Mouse (Mus musculus) mesoderm, embryonic 11.5 days (tissue): ENCODE measurements around the gene Acvr2b.

ENCODE experiments used
- DNase-seq: peaks from one replicate; pipeline ENCODE4 v3.0.0-alpha.2; 2012; ENCODE audit warnings: low read depth, low spot score

Gene Acvr2b

GRCm38 (mm10) chr9:119407884-119408283 is 6.0 kb downstream of the Acvr2b start:
- DNase-seq: no peak

GRCm38 (mm10) chr9:119408898-119409664 is 7.2 kb downstream of the Acvr2b start:
- no peak for DNase-seq

GRCm38 (mm10) chr9:119409864-119410263 is 7.9 kb downstream of the Acvr2b start:
- no peak for DNase-seq

- no peak for DNase-seq
These were observed 16.1 kb downstream of the Acvr2b start for GRCm38 (mm10) chr9:119418025-119418424.

GRCm38 (mm10) chr9:119419852-119420438 is 18.0 kb downstream of the Acvr2b start:
- DNase-seq: no peak

- peak; percentile 48 for DNase-seq
These were observed 23.5 kb downstream of the Acvr2b start for GRCm38 (mm10) chr9:119425217-119425975.

- no peak for DNase-seq
These were observed 24.1 kb downstream of the Acvr2b start for GRCm38 (mm10) chr9:119425976-119426415.

- no peak for DNase-seq
These were observed 24.6 kb downstream of the Acvr2b start for GRCm38 (mm10) chr9:119426483-119426882.

GRCm38 (mm10) chr9:119430311-119430710 is 28.4 kb downstream of the Acvr2b start:
- DNase-seq: peak; percentile 78

- no peak for DNase-seq
These were observed 33.9 kb downstream of the Acvr2b start for GRCm38 (mm10) chr9:119435855-119436254.

- DNase-seq: no peak
These were observed 36.1 kb downstream of the Acvr2b start for GRCm38 (mm10) chr9:119438065-119438464.

- DNase-seq: no peak
These were observed 36.6 kb downstream of the Acvr2b start for GRCm38 (mm10) chr9:119438498-119439000.

- DNase-seq: peak; percentile 99
These were observed 43.0 kb downstream of the Acvr2b start, which contains the start of gene Exog for GRCm38 (mm10) chr9:119444738-119445429. TSS of gene Exog (plus strand) at chr9:119444943.

GRCm38 (mm10) chr9:119445737-119446136 is 43.8 kb downstream of the Acvr2b start:
- DNase-seq: no peak

- DNase-seq: no peak
These were observed 54.0 kb downstream of the Acvr2b start for GRCm38 (mm10) chr9:119455967-119456366.

GRCm38 (mm10) chr9:119457122-119457521 is 55.2 kb downstream of the Acvr2b start:
- no peak for DNase-seq

- peak; percentile 66 for DNase-seq
These were observed 58.5 kb downstream of the Acvr2b start for GRCm38 (mm10) chr9:119460410-119460809.

GRCm38 (mm10) chr9:119465056-119465455 is 63.1 kb downstream of the Acvr2b start:
- DNase-seq: no peak

- DNase-seq: no peak
These were observed 63.7 kb downstream of the Acvr2b start for GRCm38 (mm10) chr9:119465595-119465994.

- no peak for DNase-seq
These were observed 67.9 kb downstream of the Acvr2b start for GRCm38 (mm10) chr9:119469691-119470353.

GRCm38 (mm10) chr9:119472412-119472918 is 70.5 kb downstream of the Acvr2b start:
- DNase-seq: peak; percentile 22
